Mouse (Mus musculus): ENCODE results near the gene Xylt1.

GRCm38 (mm10) chr7:117699343-117699985 is 318.7 kb downstream of the Xylt1 start:
- TF ChIP-seq CTCF (IDR thresholded peaks at IDR 0.05 in 2 of 3, conservative IDR thresholded peaks at IDR 0.05 in 1 of 3; ENCODE audit: control insufficient read depth in 1 of 3, insufficient read depth in 1 of 3, low read depth in 2 of 3, low read length in 3 of 3, poor library complexity in 1 of 3, severe bottlenecking in 1 of 3) (no peak), POLR2A (IDR thresholded peaks at IDR 0.05; ENCODE audit: control insufficient read depth in 1 of 2, insufficient read depth in 1 of 2, low read depth in 1 of 2, low read length in 2 of 2, poor library complexity in 1 of 2) (no peak), POLR2AphosphoS5 (IDR thresholded peaks at IDR 0.05; ENCODE audit: borderline replicate concordance, low read depth, low read length) (no peak), CHD2 (IDR thresholded peaks at IDR 0.05; ENCODE audit: low read length) (no peak), NELFE (IDR thresholded peaks at IDR 0.05; ENCODE audit: low read depth, low read length) (no peak), EP300 (IDR thresholded peaks at IDR 0.05; ENCODE audit: low read depth in 1 of 2, low read length in 2 of 2) (no peak), KAT2A (conservative IDR thresholded peaks at IDR 0.05; ENCODE audit: low read depth, low read length) (no peak), USF2 (IDR thresholded peaks at IDR 0.05; ENCODE audit: borderline replicate concordance in 1 of 2, insufficient read depth in 1 of 2, low read depth in 1 of 2, low read length in 2 of 2) (no peak), SIN3A (IDR thresholded peaks at IDR 0.05; ENCODE audit: low read length) (no peak), POLR2AphosphoS2 (IDR thresholded peaks at IDR 0.05; ENCODE audit: low read length) (no peak), USF1 (IDR thresholded peaks at IDR 0.05; ENCODE audit: low read depth, low read length) (no peak), BHLHE40 (IDR thresholded peaks at IDR 0.05; ENCODE audit: borderline replicate concordance, low read depth, low read length) (no peak)

Measured in MEL (cell line).